Mouse (Mus musculus): ENCODE results near the gene Paqr9. TPM values are rescaled to one million over a fixed set of nuclear protein-coding genes. Genes with fewer than 3 reads are reported as not detected.

The Paqr9 gene
- polyA plus RNA-seq, 2 experiments: 0.08 to 0.33 TPM

DNA sequence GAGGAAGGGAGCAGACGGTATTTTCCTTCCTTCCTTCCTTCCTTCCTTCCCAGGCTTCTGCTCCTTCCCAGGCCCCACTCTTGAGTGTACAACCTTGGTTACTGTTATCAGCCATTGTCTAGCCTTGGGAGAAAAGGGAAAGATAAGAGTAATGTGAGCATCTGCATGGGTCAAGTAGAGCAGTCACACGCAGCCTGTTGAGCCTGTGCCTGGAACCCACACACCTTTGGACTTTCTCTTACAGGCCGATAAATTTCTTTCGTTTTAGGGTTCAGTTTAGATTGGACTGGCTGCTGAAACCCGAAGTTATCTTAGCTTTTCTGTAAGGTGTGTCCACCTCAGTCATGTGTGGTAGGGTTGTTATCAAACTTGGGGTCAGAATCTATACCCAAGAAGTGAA lies 10.5 kb downstream of the Paqr9 start:
- 81% methylated on average over 5 of the region's 5 CpGs for WGBS
- no peak for ATAC-seq (ENCODE audit: low FRiP score, low read depth)

DNA sequence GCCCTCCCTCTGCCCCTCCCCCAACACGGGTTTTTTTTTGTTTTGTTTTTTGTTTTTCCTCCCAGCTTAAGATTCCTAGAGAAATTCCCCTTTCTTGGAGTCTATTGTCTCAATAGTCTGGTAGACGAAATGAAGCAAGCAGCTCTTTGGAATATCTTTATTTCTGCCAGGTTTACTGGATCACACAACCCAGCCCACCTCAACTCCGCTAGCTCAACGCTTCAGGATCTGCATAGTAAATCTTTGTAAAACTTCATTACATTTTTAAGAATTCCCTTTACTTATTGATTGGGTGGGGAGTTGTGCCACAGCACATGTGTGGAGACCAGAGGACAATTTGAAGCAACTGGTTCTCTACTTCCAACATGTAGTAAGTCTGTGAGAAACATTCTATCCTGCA lies 11.1 kb downstream of the Paqr9 start:
- no peak overlapping the region for H3K27ac ChIP-seq (replicated peaks; ENCODE audit: low read depth, low read length)
- H3K9ac ChIP-seq (ENCODE audit: low read depth, low read length, severe bottlenecking): no peak overlapping the region
- H3K36me3 ChIP-seq (ENCODE audit: control insufficient read depth, insufficient read depth, low read length): no peaks in the 10 kb centered on the region
- ATAC-seq (ENCODE audit: low FRiP score, low read depth) (no peak), DNase-seq (ENCODE audit: low spot score) (no peak)
- no peaks in the 10 kb centered on the region for H3K4me1 ChIP-seq (ENCODE audit: control insufficient read depth, insufficient read depth, low read length)
- H3K27me3 ChIP-seq (ENCODE audit: control insufficient read depth, insufficient read depth, low read length): no peaks in the 10 kb centered on the region
- H3K4me3 ChIP-seq (replicated peaks; ENCODE audit: low read length): no peak overlapping the region
- WGBS: 91% methylated on average over 4 of the region's 4 CpGs
- H3K9me3 ChIP-seq (ENCODE audit: control insufficient read depth, low read length): no peaks in the 10 kb centered on the region
- no peak overlapping the region for H3K4me2 ChIP-seq (replicated peaks; ENCODE audit: low read depth, low read length, severe bottlenecking)
- TF ChIP-seq POLR2A (IDR thresholded peaks at IDR 0.05; ENCODE audit: borderline replicate concordance, extremely low read depth, insufficient read depth, insufficient read length): no peak

More for the DNA sequence above, 10.5 kb downstream of the Paqr9 start:
- no peak overlapping the region for H3K4me3 ChIP-seq (replicated peaks; ENCODE audit: low read length)
- H3K27ac ChIP-seq (replicated peaks; ENCODE audit: low read depth, low read length): no peak overlapping the region
- H3K4me1 ChIP-seq (ENCODE audit: control insufficient read depth, insufficient read depth, low read length): no peaks in the 10 kb centered on the region
- H3K9me3 ChIP-seq (ENCODE audit: control insufficient read depth, low read length): no peaks in the 10 kb centered on the region
- no peak for DNase-seq (ENCODE audit: low spot score)
- no peak overlapping the region for H3K4me2 ChIP-seq (replicated peaks; ENCODE audit: low read depth, low read length, severe bottlenecking)
- H3K27me3 ChIP-seq (ENCODE audit: control insufficient read depth, insufficient read depth, low read length): 0 out of 2 replicates have a peak, but pooled peaks cover 4% of the 10 kb centered on the region
- no peak overlapping the region for H3K9ac ChIP-seq (ENCODE audit: low read depth, low read length, severe bottlenecking)
- H3K36me3 ChIP-seq (ENCODE audit: control insufficient read depth, insufficient read depth, low read length): no peaks in the 10 kb centered on the region
- TF ChIP-seq POLR2A (IDR thresholded peaks at IDR 0.05; ENCODE audit: borderline replicate concordance, extremely low read depth, insufficient read depth, insufficient read length): no peak

DNA sequence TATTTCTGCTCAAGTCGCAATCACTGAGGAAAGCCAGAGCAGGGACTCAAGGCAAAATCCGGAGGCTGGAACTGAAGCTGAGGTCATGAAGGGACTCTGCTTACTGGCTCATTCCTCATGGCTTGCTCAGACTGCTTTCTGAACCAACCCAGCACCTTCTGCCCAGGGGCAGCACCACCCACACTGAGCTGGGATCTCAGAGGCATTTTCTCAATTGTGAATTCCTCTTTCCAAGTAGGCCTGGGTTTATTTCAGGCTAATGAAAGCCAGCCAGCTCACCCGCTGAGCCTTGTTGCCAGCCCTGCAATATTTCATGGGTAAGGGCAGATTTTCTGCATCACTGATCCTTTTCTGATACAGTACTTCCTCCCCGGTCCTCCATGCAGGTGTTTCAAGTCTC lies 12.0 kb downstream of the Paqr9 start:
- no peak for DNase-seq (ENCODE audit: low spot score)
- H3K4me3 ChIP-seq (replicated peaks; ENCODE audit: low read length): no peak overlapping the region
- no peak overlapping the region for H3K9ac ChIP-seq (ENCODE audit: low read depth, low read length, severe bottlenecking)
- H3K4me1 ChIP-seq (ENCODE audit: control insufficient read depth, insufficient read depth, low read length): no peaks in the 10 kb centered on the region
- H3K9me3 ChIP-seq (ENCODE audit: control insufficient read depth, low read length): no peaks in the 10 kb centered on the region
- WGBS: 87% methylated on average over 4 of the region's 4 CpGs
- TF ChIP-seq POLR2A (IDR thresholded peaks at IDR 0.05; ENCODE audit: borderline replicate concordance, extremely low read depth, insufficient read depth, insufficient read length): no peak
- no peaks in the 10 kb centered on the region for H3K27me3 ChIP-seq (ENCODE audit: control insufficient read depth, insufficient read depth, low read length)
- no peak overlapping the region for H3K4me2 ChIP-seq (replicated peaks; ENCODE audit: low read depth, low read length, severe bottlenecking)
- no peak for ATAC-seq (ENCODE audit: low FRiP score, low read depth)
- no peaks in the 10 kb centered on the region for H3K36me3 ChIP-seq (ENCODE audit: control insufficient read depth, insufficient read depth, low read length)
- H3K27ac ChIP-seq (replicated peaks; ENCODE audit: low read depth, low read length): no peak overlapping the region

DNA sequence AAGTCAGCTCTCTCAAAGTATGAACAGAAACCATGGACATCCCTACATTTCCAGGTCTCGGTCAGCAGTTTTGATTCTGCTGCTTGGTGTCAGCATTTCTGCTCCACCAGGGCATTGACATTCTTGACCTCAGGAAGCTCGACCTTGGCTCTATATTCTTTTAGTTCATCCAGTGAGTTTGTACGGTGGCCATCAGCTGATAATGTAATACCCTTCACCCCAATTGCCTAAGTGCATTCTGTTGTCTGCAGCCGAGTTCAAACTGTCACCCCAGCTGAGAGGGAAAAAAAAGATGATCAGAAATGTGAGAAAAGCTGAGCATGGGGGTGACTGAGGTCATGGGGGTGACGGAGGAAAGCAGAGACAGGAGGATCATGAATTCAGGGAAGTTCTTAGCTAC lies 13.1 kb downstream of the Paqr9 start:
- ATAC-seq (ENCODE audit: low FRiP score, low read depth): no peak
- TF ChIP-seq POLR2A (IDR thresholded peaks at IDR 0.05; ENCODE audit: borderline replicate concordance, extremely low read depth, insufficient read depth, insufficient read length): no peak
- WGBS: 81% methylated on average over 5 of the region's 5 CpGs

DNA sequence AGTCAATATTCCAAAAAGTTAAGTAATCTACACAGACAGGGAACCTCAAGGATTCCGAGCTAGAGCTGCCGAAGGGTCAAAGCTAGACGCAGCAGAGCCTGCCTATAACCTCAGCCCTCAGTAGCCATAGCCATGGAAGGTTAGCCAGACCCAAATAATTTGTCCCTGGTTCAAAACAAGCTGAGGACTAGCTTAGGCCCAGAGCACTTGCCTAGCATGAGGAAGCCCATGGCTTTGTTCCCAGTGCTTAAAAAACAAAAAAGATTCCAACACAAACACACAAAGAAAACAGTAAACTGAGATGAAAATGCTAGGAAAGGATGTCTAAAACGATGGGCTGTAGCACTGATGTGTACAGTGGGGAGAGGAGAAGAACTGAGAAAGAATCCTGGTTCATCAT lies 14.7 kb downstream of the Paqr9 start:
- H3K9me3 ChIP-seq (ENCODE audit: control insufficient read depth, low read length): no peaks in the 10 kb centered on the region
- no peaks in the 10 kb centered on the region for H3K36me3 ChIP-seq (ENCODE audit: control insufficient read depth, insufficient read depth, low read length)
- H3K4me3 ChIP-seq (replicated peaks; ENCODE audit: low read length): no peak overlapping the region
- no peak for ATAC-seq (ENCODE audit: low FRiP score, low read depth)
- TF ChIP-seq POLR2A (IDR thresholded peaks at IDR 0.05; ENCODE audit: borderline replicate concordance, extremely low read depth, insufficient read depth, insufficient read length): no peak
- no peak for DNase-seq (ENCODE audit: low spot score)
- H3K27ac ChIP-seq (replicated peaks; ENCODE audit: low read depth, low read length): no peak overlapping the region
- H3K4me1 ChIP-seq (ENCODE audit: control insufficient read depth, insufficient read depth, low read length): no peaks in the 10 kb centered on the region
- no peaks in the 10 kb centered on the region for H3K27me3 ChIP-seq (ENCODE audit: control insufficient read depth, insufficient read depth, low read length)
- H3K9ac ChIP-seq (ENCODE audit: low read depth, low read length, severe bottlenecking): no peak overlapping the region
- H3K4me2 ChIP-seq (replicated peaks; ENCODE audit: low read depth, low read length, severe bottlenecking): no peak overlapping the region
- 78% methylated on average over 4 of the region's 4 CpGs for WGBS

More for the DNA sequence above, 13.1 kb downstream of the Paqr9 start:
- no peak overlapping the region for H3K9ac ChIP-seq (ENCODE audit: low read depth, low read length, severe bottlenecking)
- H3K27ac ChIP-seq (replicated peaks; ENCODE audit: low read depth, low read length): no peak overlapping the region
- H3K36me3 ChIP-seq (ENCODE audit: control insufficient read depth, insufficient read depth, low read length): no peaks in the 10 kb centered on the region
- H3K27me3 ChIP-seq (ENCODE audit: control insufficient read depth, insufficient read depth, low read length): no peaks in the 10 kb centered on the region
- no peak for DNase-seq (ENCODE audit: low spot score)
- H3K4me2 ChIP-seq (replicated peaks; ENCODE audit: low read depth, low read length, severe bottlenecking): no peak overlapping the region
- no peaks in the 10 kb centered on the region for H3K9me3 ChIP-seq (ENCODE audit: control insufficient read depth, low read length)
- H3K4me1 ChIP-seq (ENCODE audit: control insufficient read depth, insufficient read depth, low read length): no peaks in the 10 kb centered on the region
- no peak overlapping the region for H3K4me3 ChIP-seq (replicated peaks; ENCODE audit: low read length)

DNA sequence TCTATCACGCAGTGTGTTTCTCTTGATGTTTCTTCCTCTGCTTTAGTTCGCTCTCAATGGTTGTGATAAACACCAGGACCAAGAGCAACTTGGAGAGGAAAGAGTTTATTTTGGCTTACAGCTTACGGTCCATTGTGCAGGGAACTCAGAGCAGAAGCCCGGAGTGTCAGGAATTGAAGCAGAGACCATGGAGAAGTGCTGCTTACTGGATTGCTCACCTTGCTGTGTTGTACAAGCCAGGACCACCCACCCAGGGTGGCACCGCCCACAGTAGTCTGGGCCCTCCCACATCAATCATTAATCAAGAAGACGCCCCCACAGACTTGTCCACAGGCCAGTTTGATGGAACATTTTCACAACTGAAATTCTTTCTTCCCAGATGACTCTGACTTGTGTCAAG lies 18.0 kb downstream of the Paqr9 start:
- WGBS: 87% methylated on average over 6 of the region's 6 CpGs
- DNase-seq (ENCODE audit: low spot score): no peak
- Histone ChIP-seq H3K4me3 (replicated peaks; ENCODE audit: low read length) (no peak overlapping the region), H3K27me3 (ENCODE audit: control insufficient read depth, insufficient read depth, low read length) (peaks cover 9% of the 10 kb centered on the region; the same call in 1 of the 2 replicates), H3K36me3 (ENCODE audit: control insufficient read depth, insufficient read depth, low read length) (no peaks in the 10 kb centered on the region), H3K4me2 (replicated peaks; ENCODE audit: low read depth, low read length, severe bottlenecking) (no peak overlapping the region), H3K9me3 (ENCODE audit: control insufficient read depth, low read length) (no peaks in the 10 kb centered on the region), H3K9ac (ENCODE audit: low read depth, low read length, severe bottlenecking) (no peak overlapping the region), H3K4me1 (ENCODE audit: control insufficient read depth, insufficient read depth, low read length) (peaks cover 6% of the 10 kb centered on the region), H3K27ac (replicated peaks; ENCODE audit: low read depth, low read length) (no peak overlapping the region)
- no peak for ATAC-seq (ENCODE audit: low FRiP score, low read depth)
- no peak for TF ChIP-seq POLR2A (IDR thresholded peaks at IDR 0.05; ENCODE audit: borderline replicate concordance, extremely low read depth, insufficient read depth, insufficient read length)
